In the genomic region with DNA sequence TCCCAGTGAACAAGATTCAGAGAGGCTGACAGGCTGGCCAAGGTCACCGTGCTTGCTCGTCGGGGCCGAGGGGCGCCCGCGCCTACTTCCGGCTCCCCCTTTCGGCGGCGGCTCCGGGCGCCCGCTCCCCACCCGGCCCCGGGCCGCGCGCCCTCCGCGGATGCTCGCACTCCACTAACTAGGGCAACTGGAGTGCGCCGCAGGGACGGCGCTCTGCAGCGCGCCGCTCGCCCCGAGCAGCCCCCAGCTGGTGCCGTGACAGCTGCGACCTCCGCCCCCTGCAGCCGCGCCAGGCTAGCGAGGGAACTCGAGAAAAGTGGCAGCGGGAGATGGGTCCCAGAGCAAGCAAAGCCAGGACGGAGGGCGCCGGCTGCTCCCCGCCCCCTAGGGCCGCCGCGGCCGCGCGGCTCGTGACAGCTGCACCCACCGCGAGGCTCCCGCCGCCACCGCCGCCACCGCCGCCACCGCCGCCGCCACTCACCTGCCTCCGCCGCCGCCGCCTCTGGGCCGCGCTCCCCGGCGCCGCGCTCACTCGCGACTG, we compare ENCODE assay signal across 8 mouse cellular contexts. TPM values are rescaled to one million over a fixed set of nuclear protein-coding genes. Genes with fewer than 3 reads are reported as not detected.
A peak's percentile ranks its signal among the peaks of the same experiment; 100 is the strongest.
DNase-seq lines count a peak whose midpoint lies in the region; ATAC-seq and TF ChIP-seq lines count a peak whose summit lies in the region.

No protein-coding gene starts in this region.

- H3K9me3 ChIP-seq in embryonic facial prominence, embryonic 11.5 days (replicated peaks; ENCODE audit: control insufficient read depth, low read length), result no peaks in the 10 kb centered on the region
- no peaks in the 10 kb centered on the region for H3K9me3 ChIP-seq in heart, embryonic 11.5 days (replicated peaks; ENCODE audit: control insufficient read depth, low read length)
- H3K9me3 ChIP-seq in kidney, embryonic 15.5 days (replicated peaks), result no peaks in the 10 kb centered on the region
- H3K9me3 ChIP-seq in liver, embryonic 16.5 days (replicated peaks; ENCODE audit: control insufficient read depth, low read length), result no peaks in the 10 kb centered on the region
- H3K9me3 ChIP-seq in neural tube, embryonic 13.5 days, result no peaks in the 10 kb centered on the region
- no peaks in the 10 kb centered on the region for H3K9me3 ChIP-seq in stomach, postnatal 0 days (ENCODE audit: control insufficient read depth, low read length)

- peak overlapping the region; percentile 92 for H3K9ac ChIP-seq in embryonic facial prominence, embryonic 11.5 days (replicated peaks; ENCODE audit: low read length)
- H3K9ac ChIP-seq in heart, embryonic 11.5 days (ENCODE audit: low read depth, low read length), result peak overlapping the region; percentile 89
- peak overlapping the region; percentile 87 for H3K9ac ChIP-seq in kidney, embryonic 15.5 days
- H3K9ac ChIP-seq in liver, embryonic 16.5 days (ENCODE audit: low read depth, low read length), result peak overlapping the region; percentile 84
- H3K9ac ChIP-seq in neural tube, embryonic 13.5 days, result peak overlapping the region; percentile 98
- H3K9ac ChIP-seq in stomach, postnatal 0 days (ENCODE audit: low read length), result peak overlapping the region; percentile 97

- peak; percentile 81 for ATAC-seq in embryonic facial prominence, embryonic 11.5 days (replicated peaks; ENCODE audit: insufficient number of reproducible peaks, low FRiP score, low TSS enrichment, low read depth)
- ATAC-seq in heart, embryonic 11.5 days (replicated peaks; ENCODE audit: insufficient number of reproducible peaks, low FRiP score, low TSS enrichment), result peak; percentile 74
- peak; percentile 83 for ATAC-seq in kidney, embryonic 15.5 days (replicated peaks; ENCODE audit: low FRiP score)
- ATAC-seq in liver, embryonic 16.5 days (ENCODE audit: low read depth), result peak; percentile 53
- peak; percentile 91 for ATAC-seq in neural tube, embryonic 13.5 days (ENCODE audit: low read depth)
- ATAC-seq in stomach, postnatal 0 days (ENCODE audit: low FRiP score, low TSS enrichment), result peak; percentile 75

- H3K27ac ChIP-seq in embryonic facial prominence, embryonic 11.5 days (replicated peaks; ENCODE audit: low read depth, low read length), result peak overlapping the region; percentile 73
- H3K27ac ChIP-seq in heart, embryonic 11.5 days (ENCODE audit: low read depth, low read length), result peak overlapping the region; percentile 86
- peak overlapping the region; percentile 94 for H3K27ac ChIP-seq in kidney, embryonic 15.5 days
- H3K27ac ChIP-seq in liver, embryonic 16.5 days (ENCODE audit: low read length), result peak overlapping the region; percentile 74
- peak overlapping the region; percentile 99 for H3K27ac ChIP-seq in neural tube, embryonic 13.5 days (replicated peaks)
- H3K27ac ChIP-seq in stomach, postnatal 0 days (replicated peaks), result peak overlapping the region; percentile 96

- peaks cover 2% of the 10 kb centered on the region for H3K4me1 ChIP-seq in embryonic facial prominence, embryonic 11.5 days (ENCODE audit: control insufficient read depth, insufficient read depth, low read length)
- H3K4me1 ChIP-seq in heart, embryonic 11.5 days (ENCODE audit: control insufficient read depth, insufficient read depth, low read length), result peaks cover 8% of the 10 kb centered on the region; the same call in 1 of the 2 replicates
- H3K4me1 ChIP-seq in kidney, embryonic 15.5 days, result peaks cover 19% of the 10 kb centered on the region
- H3K4me1 ChIP-seq in liver, embryonic 16.5 days (ENCODE audit: control insufficient read depth, low read depth, low read length), result peaks cover 7% of the 10 kb centered on the region
- peaks cover 34% of the 10 kb centered on the region for H3K4me1 ChIP-seq in neural tube, embryonic 13.5 days (replicated peaks)
- peaks cover 4% of the 10 kb centered on the region for H3K4me1 ChIP-seq in stomach, postnatal 0 days (replicated peaks; ENCODE audit: control insufficient read depth, insufficient read depth)

- peak overlapping the region; percentile 78 for H3K4me3 ChIP-seq in embryonic facial prominence, embryonic 11.5 days (ENCODE audit: low read depth, low read length)
- H3K4me3 ChIP-seq in heart, embryonic 11.5 days (ENCODE audit: low read depth, low read length), result peak overlapping the region; percentile 86
- peak overlapping the region; percentile 97 for H3K4me3 ChIP-seq in kidney, embryonic 15.5 days (replicated peaks)
- H3K4me3 ChIP-seq in liver, embryonic 16.5 days (ENCODE audit: low read depth, low read length), result peak overlapping the region; percentile 88
- H3K4me3 ChIP-seq in neural tube, embryonic 13.5 days, result peak overlapping the region; percentile 97
- H3K4me3 ChIP-seq in stomach, postnatal 0 days (ENCODE audit: low read depth, low read length), result peak overlapping the region; percentile 90

- peak; percentile 26; the same call in 1 of the 2 replicates for TF ChIP-seq CTCF in stomach, postnatal 0 days (IDR thresholded peaks at IDR 0.05; ENCODE audit: low read depth)

- DNase-seq in 3134 (ENCODE audit: extremely low read depth, insufficient read length, low spot score), result peak; percentile 53
- peak; percentile 75 for DNase-seq in adrenal gland, adult 2 months
- peak; percentile 66 for DNase-seq in embryonic facial prominence, embryonic 11.5 days (ENCODE audit: low spot score)
- peak; percentile 61 for DNase-seq in stomach, postnatal 0 days (ENCODE audit: low spot score)

- under 1% methylated on average over 28 of the region's 73 CpGs for WGBS in embryonic facial prominence, embryonic 11.5 days
- under 1% methylated on average over 32 of the region's 73 CpGs for WGBS in heart, embryonic 11.5 days (ENCODE audit: insufficient replicate concordance)
- 2% methylated on average over 42 of the region's 73 CpGs for WGBS in kidney, embryonic 15.5 days
- under 1% methylated on average over 48 of the region's 73 CpGs for WGBS in liver, embryonic 16.5 days (ENCODE audit: insufficient replicate concordance)
- 1% methylated on average over 42 of the region's 73 CpGs for WGBS in neural tube, embryonic 13.5 days
- whole genome bisulfite sequencing in stomach, postnatal 0 days, result under 1% methylated on average over 51 of the region's 73 CpGs

- peak overlapping the region; percentile 93 for H3K4me2 ChIP-seq in embryonic facial prominence, embryonic 11.5 days (ENCODE audit: low read depth, low read length)
- H3K4me2 ChIP-seq in heart, embryonic 11.5 days, result peak overlapping the region; percentile 66
- peak overlapping the region; percentile 91 for H3K4me2 ChIP-seq in kidney, embryonic 15.5 days
- peak overlapping the region; percentile 92 for H3K4me2 ChIP-seq in liver, embryonic 16.5 days (ENCODE audit: low read depth, low read length)
- H3K4me2 ChIP-seq in neural tube, embryonic 13.5 days, result peak overlapping the region; percentile 84
- peak overlapping the region; percentile 97 for H3K4me2 ChIP-seq in stomach, postnatal 0 days (replicated peaks; ENCODE audit: low read depth)

- no peaks in the 10 kb centered on the region for H3K36me3 ChIP-seq in embryonic facial prominence, embryonic 11.5 days (replicated peaks; ENCODE audit: control insufficient read depth, insufficient read depth, low read depth, low read length)
- no peaks in the 10 kb centered on the region for H3K36me3 ChIP-seq in heart, embryonic 11.5 days (ENCODE audit: control insufficient read depth, insufficient read depth, low read length)
- H3K36me3 ChIP-seq in kidney, embryonic 15.5 days, result no peaks in the 10 kb centered on the region
- no peaks in the 10 kb centered on the region for H3K36me3 ChIP-seq in liver, embryonic 16.5 days (ENCODE audit: control insufficient read depth, insufficient read depth)
- no peaks in the 10 kb centered on the region for H3K36me3 ChIP-seq in neural tube, embryonic 13.5 days
- no peaks in the 10 kb centered on the region for H3K36me3 ChIP-seq in stomach, postnatal 0 days (ENCODE audit: control insufficient read depth, insufficient read depth, low read length)

- TF ChIP-seq EP300 in stomach, postnatal 0 days (optimal IDR thresholded peaks at IDR 0.05), result no peak

- no peaks in the 10 kb centered on the region; the same call in 1 of the 2 replicates for H3K27me3 ChIP-seq in embryonic facial prominence, embryonic 11.5 days (ENCODE audit: control insufficient read depth, insufficient read depth, low read length)
- no peaks in the 10 kb centered on the region for H3K27me3 ChIP-seq in heart, embryonic 11.5 days (ENCODE audit: control insufficient read depth, insufficient read depth, low read length)
- no peaks in the 10 kb centered on the region; the same call in 1 of the 2 replicates for H3K27me3 ChIP-seq in kidney, embryonic 15.5 days
- peaks cover 57% of the 10 kb centered on the region for H3K27me3 ChIP-seq in liver, embryonic 16.5 days (ENCODE audit: control insufficient read depth, insufficient read depth, low read depth, low read length)
- H3K27me3 ChIP-seq in neural tube, embryonic 13.5 days, result no peaks in the 10 kb centered on the region
- H3K27me3 ChIP-seq in stomach, postnatal 0 days (ENCODE audit: control insufficient read depth, insufficient read depth, low read length), result no peaks in the 10 kb centered on the region

RNA-seq across cellular contexts. Expression of a gene that starts 0.6 kb away (rescaled TPM):
- 10 to 100 TPM; 34.3 to 40.9 TPM for total RNA-seq in adrenal gland, adult 2 months (2021)
- 17.7 and 20.4 TPM in 2 replicates for polyA plus RNA-seq in adrenal gland, adult 2 months (2012; rRNA removed)
- 7.1 and 7.8 TPM in 2 replicates for polyA plus RNA-seq in embryonic facial prominence, embryonic 11.5 days (2014; fragmentation: Nextera tagmentation; extraction: Ambion mirVana)
- 9.9 and 10.4 TPM in 2 replicates for polyA plus RNA-seq in heart, embryonic 11.5 days (2014; fragmentation: Nextera tagmentation; extraction: Ambion mirVana)
- polyA plus RNA-seq in kidney, embryonic 15.5 days (2015; fragmentation: Nextera tagmentation; extraction: Ambion mirVana), result 5.4 and 6.9 TPM in 2 replicates
- polyA plus RNA-seq in liver, embryonic 16.5 days (2015; fragmentation: Nextera tagmentation; extraction: Ambion mirVana), result 0.76 and 1.7 TPM in 2 replicates
- 13.6 and 14.6 TPM in 2 replicates for polyA plus RNA-seq in neural tube, embryonic 13.5 days (2015; fragmentation: Nextera tagmentation; extraction: Ambion mirVana)
- 5.0 and 6.0 TPM in 2 replicates for polyA plus RNA-seq in stomach, postnatal 0 days (2015; fragmentation: Nextera tagmentation; extraction: Ambion mirVana)

Comparison
In these comparisons a context has a peak if more than half of its experiments do, and no peak if none do; other contexts are left out.
1. Peak in every context shown above with its lines: DNase-seq, ATAC-seq, H3K4me3 ChIP-seq and H3K27ac ChIP-seq.